Mouse (Mus musculus) MEL (cell line): ENCODE data around the gene Rundc1. TPM values are rescaled to one million over a fixed set of nuclear protein-coding genes. Genes with fewer than 3 reads are reported as not detected.

Experiments used
- DNase-seq: peaks from one replicate; pipeline ENCODE4 v3.0.0; 2011; ENCODE audit warnings: low read depth, low spot score
- H3K27ac ChIP-seq: 2 replicates; pipeline ENCODE4 v1.5.1; 2012; ENCODE audit warnings: low read depth, mild to moderate bottlenecking, control low read depth, low read length, moderate library complexity; ENCODE audit not compliant: control insufficient read depth
- H3K27me3 ChIP-seq, 2 experiments: fragments of 150-350 bp in 1 of 2; sonication (generic) in 1 of 2; 2 replicates each; pipeline ENCODE4 v1.6.1; 2012; ENCODE audit warnings: low read length in 2 of 2, mild to moderate bottlenecking in 2 of 2, improper control_type of control experiment in 1 of 2, moderate library complexity in 1 of 2; ENCODE audit not compliant: insufficient read depth in 2 of 2, control insufficient read depth in 1 of 2
- H3K36me3 ChIP-seq, 2 experiments: 2 replicates each; pipeline ENCODE4 v1.6.1; 2012 to 2014; ENCODE audit warnings: low read length in 2 of 2, improper control_type of control experiment in 1 of 2, inconsistent platforms in 1 of 2, mild to moderate bottlenecking in 1 of 2; ENCODE audit not compliant: insufficient read depth in 2 of 2, control insufficient read depth in 1 of 2
- H3K4me1 ChIP-seq, 2 experiments: fragments of 150-350 bp in 1 of 2; sonication (generic) in 1 of 2; 2 replicates each; pipeline ENCODE4 v1.6.1; 2012; ENCODE audit warnings: low read length in 2 of 2, improper control_type of control experiment in 1 of 2, mild to moderate bottlenecking in 1 of 2; ENCODE audit not compliant: insufficient read depth in 2 of 2, control insufficient read depth in 1 of 2
- H3K4me3 ChIP-seq, 2 experiments: fragments of 150-350 bp in 1 of 2; sonication (generic) in 1 of 2; 2 replicates each; pipeline ENCODE4 v1.5.1; 2012; ENCODE audit warnings: low read depth in 2 of 2, low read length in 2 of 2, mild to moderate bottlenecking in 2 of 2, moderate library complexity in 2 of 2, control low read depth in 1 of 2, improper control_type of control experiment in 1 of 2; ENCODE audit not compliant: control insufficient read depth in 1 of 2, insufficient read depth in 1 of 2
- H3K79me2 ChIP-seq: 2 replicates; pipeline ENCODE4 v1.6.1; 2012; ENCODE audit warnings: mild to moderate bottlenecking, low read length, moderate library complexity; ENCODE audit not compliant: control insufficient read depth, poor library complexity, insufficient read depth
- H3K9ac ChIP-seq: 2 replicates; pipeline ENCODE4 v1.6.1; 2012; ENCODE audit warnings: low read depth, mild to moderate bottlenecking, control low read depth, low read length, moderate library complexity; ENCODE audit not compliant: control insufficient read depth, poor library complexity, severe bottlenecking
- H3K9me3 ChIP-seq: fragments of 150-350 bp; sonication (generic); replicated peaks from 2 replicates; pipeline ENCODE4 v1.6.1; 2012; ENCODE audit warnings: mild to moderate bottlenecking, low read length, improper control_type of control experiment, moderate library complexity; ENCODE audit not compliant: insufficient read depth
- BHLHE40 ChIP-seq: IDR thresholded peaks from 2 replicates; pipeline ENCODE4 v1.6.1; 2012; ENCODE audit warnings: low read depth, mild to moderate bottlenecking, inconsistent platforms, low read length, improper control_type of control experiment, borderline replicate concordance
- CHD1 ChIP-seq: IDR thresholded peaks from 2 replicates; pipeline ENCODE4 v1.6.1; 2012; ENCODE audit warnings: low read depth, mild to moderate bottlenecking, inconsistent platforms, low read length, improper control_type of control experiment
- E2F4 ChIP-seq: IDR thresholded peaks from 2 replicates; pipeline ENCODE4 v1.6.1; 2011; ENCODE audit warnings: low read depth, low read length, improper control_type of control experiment, borderline replicate concordance
- ELF1 ChIP-seq: IDR thresholded peaks from 2 replicates; pipeline ENCODE4 v1.6.1; 2014; ENCODE audit warnings: low read depth, mild to moderate bottlenecking, inconsistent platforms, low read length, improper control_type of control experiment, moderate library complexity
- EP300 ChIP-seq, 2 experiments: IDR thresholded peaks; 2 replicates each; pipeline ENCODE4 v1.6.1; 2011; ENCODE audit warnings: improper control_type of control experiment in 2 of 2, low read length in 2 of 2, low read depth in 1 of 2, mild to moderate bottlenecking in 1 of 2
- GABPA ChIP-seq: IDR thresholded peaks from 2 replicates; pipeline ENCODE4 v1.6.1; 2012; ENCODE audit warnings: low read depth, mild to moderate bottlenecking, inconsistent platforms, low read length, improper control_type of control experiment, moderate library complexity
- HCFC1 ChIP-seq: IDR thresholded peaks from 2 replicates; pipeline ENCODE4 v1.6.1; 2012; ENCODE audit warnings: low read depth, mild to moderate bottlenecking, inconsistent platforms, low read length, improper control_type of control experiment, moderate library complexity
- JUND ChIP-seq: IDR thresholded peaks from 2 replicates; pipeline ENCODE4 v1.6.1; 2011; ENCODE audit warnings: low read depth, mild to moderate bottlenecking, improper control_type of control experiment, low read length
- KAT2A ChIP-seq: conservative IDR thresholded peaks from 2 replicates; pipeline ENCODE4 v1.6.1; 2012; ENCODE audit warnings: low read depth, low read length, improper control_type of control experiment, inconsistent platforms
- MAZ ChIP-seq: IDR thresholded peaks from 2 replicates; pipeline ENCODE4 v1.6.1; 2012; ENCODE audit warnings: low read depth, mild to moderate bottlenecking, inconsistent platforms, low read length, improper control_type of control experiment
- MXI1 ChIP-seq: IDR thresholded peaks from 2 replicates; pipeline ENCODE4 v1.6.1; 2011; ENCODE audit warnings: mild to moderate bottlenecking, low read depth, low read length, improper control_type of control experiment
- MYC ChIP-seq: IDR thresholded peaks from 2 replicates; pipeline ENCODE4 v1.6.1; 2011; ENCODE audit warnings: low read depth, mild to moderate bottlenecking, low read length, improper control_type of control experiment, moderate library complexity
- NELFE ChIP-seq: IDR thresholded peaks from 2 replicates; pipeline ENCODE4 v1.6.1; 2011; ENCODE audit warnings: low read depth, low read length, improper control_type of control experiment
- NRF1 ChIP-seq: IDR thresholded peaks from 2 replicates; pipeline ENCODE4 v1.6.1; 2014; ENCODE audit warnings: low read depth, mild to moderate bottlenecking, inconsistent platforms, low read length, improper control_type of control experiment, moderate library complexity; ENCODE audit not compliant: poor library complexity, insufficient read depth, severe bottlenecking
- RAD21 ChIP-seq: IDR thresholded peaks from 2 replicates; pipeline ENCODE4 v1.6.1; 2011; ENCODE audit warnings: mild to moderate bottlenecking, low read depth, low read length, improper control_type of control experiment
- TBP ChIP-seq: IDR thresholded peaks from 2 replicates; pipeline ENCODE4 v1.8.0; 2011; ENCODE audit warnings: low read depth, low read length, improper control_type of control experiment
- TCF12 ChIP-seq: IDR thresholded peaks from 2 replicates; pipeline ENCODE4 v1.6.1; 2014; ENCODE audit warnings: low read depth, mild to moderate bottlenecking, inconsistent platforms, low read length, improper control_type of control experiment, moderate library complexity
- UBTF ChIP-seq: IDR thresholded peaks from 2 replicates; pipeline ENCODE4 v1.6.1; 2012; ENCODE audit warnings: low read depth, mild to moderate bottlenecking, inconsistent platforms, low read length, improper control_type of control experiment, moderate library complexity, borderline replicate concordance; ENCODE audit not compliant: insufficient read depth
- ZC3H11A ChIP-seq: IDR thresholded peaks from 2 replicates; pipeline ENCODE4 v1.6.1; 2012; ENCODE audit warnings: low read depth, mild to moderate bottlenecking, inconsistent platforms, low read length, improper control_type of control experiment
- ZKSCAN1 ChIP-seq: IDR thresholded peaks from 2 replicates; pipeline ENCODE4 v1.6.1; 2012; ENCODE audit warnings: low read depth, mild to moderate bottlenecking, inconsistent platforms, low read length, improper control_type of control experiment, moderate library complexity
- ZMIZ1 ChIP-seq: IDR thresholded peaks from 2 replicates; pipeline ENCODE4 v1.6.1; 2012; ENCODE audit warnings: low read depth, mild to moderate bottlenecking, inconsistent platforms, low read length, improper control_type of control experiment, moderate library complexity
- ZNF384 ChIP-seq: IDR thresholded peaks from 2 replicates; pipeline ENCODE4 v1.6.1; 2012; ENCODE audit warnings: low read depth, mild to moderate bottlenecking, inconsistent platforms, low read length, improper control_type of control experiment
- polyA plus RNA-seq, 2 experiments: library from polyadenylated mRNA; stranded (reverse) in 1 of 2; unstranded in 1 of 2; fragments of >175 nt in 1 of 2; fragments of >200 nt in 1 of 2; gene quantifications; 2 replicates each; pipeline versions ENCODE4 v1.2.1 to v1.2.4; 2012; ENCODE audit warnings: low replicate concordance in 2 of 2, low read depth in 1 of 2; ENCODE audit not compliant: insufficient read length in 2 of 2, insufficient read depth in 1 of 2, missing spikeins in 1 of 2
- total RNA-seq: library from RNA; depleted of rRNA; stranded (reverse); fragments of 300-350 nt; gene quantifications from 2 replicates; pipeline ENCODE4 v1.2.3, GENCODE M21; 2012

Gene Rundc1
- total and polyA plus RNA-seq, 3 experiments = 9.2 to 13.1 TPM; not detected in 1

DNA sequence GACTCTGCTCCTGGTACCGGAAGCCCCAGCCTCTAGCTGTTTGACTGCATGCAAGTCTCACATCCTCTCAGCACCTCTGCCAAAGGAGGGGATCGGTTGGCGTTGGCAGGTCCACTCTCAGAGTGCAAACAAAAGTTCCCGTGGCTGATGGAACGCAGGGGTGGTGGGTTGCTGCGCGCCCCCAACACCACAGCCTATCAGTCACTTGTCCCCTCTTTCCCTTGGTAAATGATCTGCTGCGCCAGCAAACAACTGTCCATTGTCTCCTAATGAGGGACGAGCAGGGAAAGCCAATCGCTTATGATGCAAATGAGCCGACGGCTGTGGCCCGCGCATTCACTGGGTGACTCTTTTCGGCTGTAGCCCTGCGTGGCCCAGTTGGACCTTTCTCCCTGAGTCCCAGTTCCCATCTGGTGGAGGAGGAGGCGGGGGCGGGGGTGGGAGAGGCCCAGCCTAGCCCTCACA, 54.3 kb downstream of the Rundc1 start:
- no peak overlapping the region for H3K4me3 ChIP-seq
- peaks cover under 1 to 6% of the 10 kb centered on the region in 2 experiments for H3K4me1 ChIP-seq
- no peak overlapping the region for H3K9ac ChIP-seq
- H3K27ac ChIP-seq = no peak overlapping the region
- DNase-seq = no peak
- H3K27me3 ChIP-seq = no peaks in the 10 kb centered on the region
- no peaks in the 10 kb centered on the region for H3K9me3 ChIP-seq
- no peak for TF ChIP-seq ELF1
- TF ChIP-seq EP300 (IDR thresholded peaks at IDR 0.05; ENCODE audit: low read depth in 1 of 2, low read length in 2 of 2) = no peak
- no peak for TF ChIP-seq GABPA
- TF ChIP-seq JUND = no peak
- no peak for TF ChIP-seq ZKSCAN1
- TF ChIP-seq ZNF384 = no peak
- TF ChIP-seq BHLHE40 = no peak
- TF ChIP-seq KAT2A = no peak
- TF ChIP-seq, all 39 proteins: peak for 0
- Histone ChIP-seq H3K36me3 (peaks cover 0 to 6% of the 10 kb centered on the region in 2 experiments; a peak in 2 of 4 replicates), H3K79me2 (no peaks in the 10 kb centered on the region)

DNA sequence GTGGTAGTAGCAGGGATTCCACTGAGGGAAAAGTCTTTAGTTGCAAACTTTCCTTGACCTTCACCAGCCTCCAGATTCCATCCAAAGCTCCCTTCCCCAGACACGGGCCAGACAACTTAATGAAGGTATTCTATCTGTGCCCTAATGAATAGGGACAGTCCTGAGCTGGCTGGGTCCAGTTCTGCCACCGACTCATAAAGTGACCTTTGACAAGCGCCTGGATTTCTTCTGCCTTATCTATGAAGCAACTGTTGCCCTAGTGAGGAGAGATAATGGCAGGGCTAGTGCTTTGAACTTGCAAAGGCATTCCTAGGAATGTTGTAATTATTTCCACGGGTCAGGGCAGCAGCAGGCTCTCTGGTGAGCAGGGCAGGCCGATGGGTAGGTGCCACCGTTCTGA, 56.0 kb downstream of the Rundc1 start:
- TF ChIP-seq CHD1 = no peak
- no peak for TF ChIP-seq ZKSCAN1
- TF ChIP-seq ZMIZ1 = no peak
- no peak for TF ChIP-seq TBP
- no peak for TF ChIP-seq NRF1
- no peak for TF ChIP-seq ZC3H11A
- TF ChIP-seq TCF12 = no peak
- TF ChIP-seq RAD21 = no peak
- no peak for TF ChIP-seq MAZ
- no peak for TF ChIP-seq HCFC1
- TF ChIP-seq ZNF384 = no peak
- no peak for TF ChIP-seq MYC
- no peak for TF ChIP-seq MXI1
- TF ChIP-seq UBTF = no peak
- no peak for TF ChIP-seq E2F4
- no peak for TF ChIP-seq NELFE
- TF ChIP-seq EP300 (IDR thresholded peaks at IDR 0.05; ENCODE audit: low read depth in 1 of 2, low read length in 2 of 2) = no peak

More for the DNA sequence above, 56.0 kb downstream of the Rundc1 start:
- no peak overlapping the region for H3K4me3 ChIP-seq
- peaks cover 0 to 19% of the 10 kb centered on the region in 2 experiments; a peak in 2 of 4 replicates for H3K36me3 ChIP-seq
- peaks cover 4 to 16% of the 10 kb centered on the region in 2 experiments for H3K4me1 ChIP-seq
- no peak overlapping the region for H3K9ac ChIP-seq
- no peaks in the 10 kb centered on the region for H3K27me3 ChIP-seq
- no peak for DNase-seq
- H3K79me2 ChIP-seq = no peaks in the 10 kb centered on the region
- H3K27ac ChIP-seq = no peak overlapping the region
- H3K9me3 ChIP-seq = no peaks in the 10 kb centered on the region
